Mouse (Mus musculus) lung, adult 2 months (tissue): ENCODE results near the gene Abcb8. TPM values are rescaled to one million over a fixed set of nuclear protein-coding genes. Genes with fewer than 3 reads are reported as not detected.
A peak's percentile ranks its signal among the peaks of the same experiment; 100 is the strongest.

Experiments used
- DNase-seq: peaks from one replicate; pipeline ENCODE4 v3.0.0; 2022
- H3K4me1 ChIP-seq: fragments of 200-500 bp; 2 replicates; pipeline ENCODE4 v1.6.1; 2011; ENCODE audit warnings: low read length; ENCODE audit not compliant: control insufficient read depth, insufficient read depth
- H3K4me3 ChIP-seq: fragments of 200-500 bp; replicated peaks from 2 replicates; pipeline ENCODE3; 2011; ENCODE audit warnings: low read depth, mild to moderate bottlenecking, control low read depth, low read length; ENCODE audit errors: extremely low read depth
- CTCF ChIP-seq: fragments of 200-500 bp; IDR thresholded peaks from 2 replicates; pipeline ENCODE4 v1.5.1; 2011; ENCODE audit warnings: mild to moderate bottlenecking, low read length, control low read depth; ENCODE audit not compliant: insufficient read depth
- POLR2A ChIP-seq: fragments of 200-500 bp; IDR thresholded peaks from 2 replicates; pipeline ENCODE4 v1.6.1; 2011; ENCODE audit warnings: low read depth, mild to moderate bottlenecking, control low read depth, low read length, borderline replicate concordance; ENCODE audit errors: extremely low read depth
- WGBS: fragments of 180-500 bp; shearing (Covaris S2); methylation state at CpG from one replicate; pipeline ENCODE4 v1.1.7; 2018; 5-methylcytosine and 5-hydroxymethylcytosine counted together
- polyA plus RNA-seq: library from polyadenylated mRNA; depleted of rRNA; stranded (reverse); fragments of >200 nt; gene quantifications from 2 replicates; pipeline ENCODE4 v1.2.3, GENCODE M21; 2012

Abcb8 gene
- polyA plus RNA-seq, 1 experiment: 38.5 TPM

DNA sequence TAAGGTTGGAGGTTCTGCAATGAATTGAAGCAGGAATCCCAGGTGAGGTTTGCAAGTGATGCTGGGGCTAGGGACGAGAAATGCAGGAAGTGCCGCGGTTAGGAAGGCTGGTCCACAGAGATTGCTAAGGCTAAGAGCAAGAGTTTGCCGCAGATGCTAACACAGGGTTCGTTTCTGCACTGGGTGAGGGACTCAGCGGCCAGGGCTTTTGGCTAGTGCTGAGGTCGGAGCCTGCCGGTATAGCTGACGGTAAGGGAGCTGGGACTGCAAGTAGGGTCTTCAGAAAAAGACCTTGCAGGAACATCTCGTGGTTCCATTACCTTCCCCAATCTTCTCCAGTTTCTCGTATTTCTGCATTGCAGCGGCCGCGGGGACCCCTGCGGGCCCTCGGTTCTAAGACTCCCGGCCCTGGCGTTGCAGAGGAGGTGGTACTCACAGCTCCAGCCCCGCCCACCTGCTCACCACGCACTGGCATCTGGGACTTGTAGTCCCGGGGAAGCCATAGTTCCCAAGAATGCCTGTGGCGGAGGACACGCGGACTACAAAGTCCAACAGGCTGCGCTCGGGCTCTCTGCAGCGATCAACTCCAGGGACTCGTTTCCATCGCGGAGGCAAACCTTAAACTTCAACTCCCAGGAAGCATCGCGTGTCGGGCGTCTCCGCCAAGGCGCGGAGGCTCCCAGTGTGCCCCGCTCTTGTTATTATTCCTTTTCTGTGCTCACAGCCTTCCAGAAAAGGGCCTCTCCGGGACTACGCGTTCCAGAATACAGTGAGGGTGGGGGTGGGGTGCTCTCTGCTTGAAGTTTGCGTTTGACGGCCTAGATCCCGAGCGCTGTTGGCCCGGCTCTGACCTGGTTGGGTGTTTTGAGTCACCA, 29.9 kb downstream of the Abcb8 start, which contains the start of the genes Cdk5 and Slc4a2:
Cdk5 (minus strand) TSS at position 402 of the 875 bp plus-strand sequence.
Slc4a2 (plus strand) TSS at position 709 of the 875 bp plus-strand sequence.
- peaks cover 17% of the 10 kb centered on the region for H3K4me1 ChIP-seq
- peak; percentile 84; the same call in 1 of the 2 replicates for TF ChIP-seq POLR2A
- TF ChIP-seq CTCF: no peak
- peak; percentile 97 for DNase-seq
- H3K4me3 ChIP-seq: peak within 1 kb of the TSS; percentile 88
- under 1% methylated on average over 46 of the region's 46 CpGs for WGBS

- Histone ChIP-seq H3K4me1 (peaks cover 17% of the 10 kb centered on the region), H3K4me3 (peak overlapping the region; percentile 88)
- DNase-seq: no peak
- 6% methylated on average over 21 of the region's 21 CpGs for WGBS
- no peak for TF ChIP-seq POLR2A
- TF ChIP-seq CTCF: no peak
Observed at GRCm38 (mm10) chr5:24424004-24424781, 30.7 kb downstream of the Abcb8 start.

- DNase-seq: peak; percentile 65
- no peak for TF ChIP-seq CTCF
- peak; percentile 58; the same call in 1 of the 2 replicates for TF ChIP-seq POLR2A
- H3K4me1 ChIP-seq: peaks cover 17% of the 10 kb centered on the region
- peak overlapping the region; percentile 88 for H3K4me3 ChIP-seq
- under 1% methylated on average over 55 of the region's 60 CpGs for WGBS
Observed at GRCm38 (mm10) chr5:24424861-24425411, 31.5 kb downstream of the Abcb8 start.

- TF ChIP-seq POLR2A (no peak), CTCF (no peak)
- H3K4me1 ChIP-seq: peaks cover 17% of the 10 kb centered on the region
- peak; percentile 74 for DNase-seq
- WGBS: 1% methylated on average over 26 of the region's 30 CpGs
- peak overlapping the region; percentile 85 for H3K4me3 ChIP-seq
Observed at GRCm38 (mm10) chr5:24425421-24426036, 32.1 kb downstream of the Abcb8 start.

DNA sequence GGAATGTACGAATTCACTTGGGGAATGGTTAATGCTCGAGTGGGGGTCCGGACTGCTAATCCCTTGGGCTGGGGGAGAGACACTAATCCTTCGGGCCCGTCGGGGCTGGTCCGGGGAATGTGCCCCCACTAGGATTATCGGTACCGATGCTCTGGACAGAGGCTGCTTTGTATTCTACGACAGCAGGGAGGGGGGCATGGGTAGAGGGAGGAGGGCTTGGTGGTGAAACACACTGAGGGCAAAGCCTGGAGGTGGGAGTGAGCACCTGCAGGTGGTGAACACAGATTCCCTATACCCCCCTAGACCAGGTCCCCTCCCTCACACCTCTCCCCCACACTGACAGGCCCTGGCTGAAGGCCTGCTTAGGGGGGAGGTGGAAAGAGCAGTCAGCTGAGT, 32.6 kb downstream of the Abcb8 start:
- H3K4me1 ChIP-seq: peaks cover 17% of the 10 kb centered on the region
- peak overlapping the region; percentile 85 for H3K4me3 ChIP-seq
- TF ChIP-seq POLR2A (no peak), CTCF (no peak)
- DNase-seq: no peak
- 6% methylated on average over 10 of the region's 10 CpGs for WGBS

GRCm38 (mm10) chr5:24426556-24427284, 33.3 kb downstream of the Abcb8 start:
- WGBS: 25% methylated on average over 9 of the region's 9 CpGs
- TF ChIP-seq CTCF: no peak
- H3K4me1 ChIP-seq: peaks cover 17% of the 10 kb centered on the region
- H3K4me3 ChIP-seq: no peak overlapping the region
- DNase-seq: no peak

DNA sequence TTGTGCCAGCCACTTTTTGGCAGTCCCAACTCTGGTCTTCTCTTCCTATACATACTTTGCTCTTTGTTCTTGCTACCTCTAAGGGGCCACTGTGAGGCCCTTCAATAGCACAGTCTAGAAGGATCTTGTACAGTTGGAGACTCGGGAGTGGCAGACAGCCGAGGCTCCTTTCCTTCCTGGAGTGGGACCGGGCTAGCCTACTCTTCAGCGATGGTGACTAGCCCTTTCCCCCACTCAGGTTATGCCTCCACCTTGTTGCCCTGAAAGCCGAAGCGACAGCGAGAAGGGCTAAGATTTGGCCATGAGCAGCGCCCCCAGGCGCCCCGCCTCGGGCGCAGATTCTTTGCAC, 33.8 kb downstream of the Abcb8 start:
- no peak for DNase-seq
- 50% methylated on average over 12 of the region's 12 CpGs for WGBS
- TF ChIP-seq POLR2A: no peak
- Histone ChIP-seq H3K4me1 (peaks cover 17% of the 10 kb centered on the region), H3K4me3 (no peak overlapping the region)

DNA sequence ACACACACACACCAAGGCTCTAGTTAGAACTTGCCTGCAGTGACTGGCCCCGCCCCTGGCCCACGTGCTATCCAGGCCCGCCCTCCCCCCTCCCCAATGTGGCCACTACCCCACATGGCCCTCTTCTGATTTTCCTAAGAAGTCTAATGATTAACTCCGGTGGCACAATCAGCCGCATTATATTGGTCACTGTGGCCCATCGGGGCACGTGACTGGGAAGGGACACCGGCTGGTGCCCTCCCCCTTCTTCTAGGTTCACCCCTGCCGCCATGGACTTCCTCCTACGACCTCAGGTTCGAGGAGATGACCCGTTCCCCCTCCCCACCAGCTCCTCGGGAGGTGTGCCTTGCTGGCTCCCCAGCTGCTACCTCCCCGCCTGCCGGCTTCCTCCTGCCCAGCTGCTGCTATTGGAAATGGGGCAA, 34.5 kb downstream of the Abcb8 start:
- WGBS: 42% methylated on average over 15 of the region's 15 CpGs
- Histone ChIP-seq H3K4me3 (peak overlapping the region; percentile 17), H3K4me1 (peaks cover 12% of the 10 kb centered on the region)
- no peak for TF ChIP-seq CTCF
- TF ChIP-seq POLR2A: no peak
- DNase-seq: peak; percentile 47
